Mouse (Mus musculus) small intestine, adult 2 months (tissue): ENCODE data around the gene Stat5b. TPM values are rescaled to one million over a fixed set of nuclear protein-coding genes. Genes with fewer than 3 reads are reported as not detected.
"Not testable (repeated sequence)": the region's sequence is repeated elsewhere in the genome, so short reads cannot be mapped to it uniquely, and the experiment has no call there.

Experiments used
- H3K27ac ChIP-seq: fragments of 200-500 bp; 2 replicates; pipeline ENCODE4 v1.5.1; 2012; ENCODE audit warnings: low read depth, low read length, control low read depth, inconsistent platforms; ENCODE audit not compliant: insufficient read depth
- H3K27me3 ChIP-seq: fragments of 200-500 bp; 2 replicates; pipeline ENCODE4 v1.6.1; 2012; ENCODE audit warnings: mild to moderate bottlenecking, moderate library complexity, low read length, inconsistent platforms; ENCODE audit not compliant: control insufficient read depth, insufficient read depth
- H3K36me3 ChIP-seq: fragments of 200-500 bp; 2 replicates; pipeline ENCODE4 v1.6.1; 2012; ENCODE audit warnings: mild to moderate bottlenecking, low read length, control low read depth, inconsistent platforms; ENCODE audit not compliant: control insufficient read depth, insufficient read depth
- H3K4me1 ChIP-seq: fragments of 200-500 bp; 2 replicates; pipeline ENCODE4 v1.6.1; 2012; ENCODE audit warnings: low read length, inconsistent platforms, mixed read lengths; ENCODE audit not compliant: control insufficient read depth, insufficient read depth, insufficient read length
- H3K4me3 ChIP-seq: fragments of 200-500 bp; 2 replicates; pipeline ENCODE4 v1.5.1; 2012; ENCODE audit warnings: low read depth, mild to moderate bottlenecking, control low read depth, inconsistent platforms, low read length, moderate library complexity
- CTCF ChIP-seq: fragments of 200-500 bp; IDR thresholded peaks from 2 replicates; pipeline ENCODE4 v1.5.1; 2012; ENCODE audit warnings: low read depth, mild to moderate bottlenecking, control low read depth, inconsistent platforms, low read length, moderate library complexity, mixed read lengths; ENCODE audit not compliant: insufficient replicate concordance, insufficient read length; ENCODE audit errors: extremely low read depth
- POLR2A ChIP-seq: fragments of 200-500 bp; IDR thresholded peaks from 2 replicates; pipeline ENCODE4 v1.6.1; 2012; ENCODE audit warnings: low read depth, mild to moderate bottlenecking, control low read depth, inconsistent platforms, low read length, moderate library complexity
- WGBS: fragments of 180-500 bp; shearing (Covaris S2); methylation state at CpG from one replicate; pipeline ENCODE4 v1.1.7; 2018; 5-methylcytosine and 5-hydroxymethylcytosine counted together
- polyA plus RNA-seq: library from polyadenylated mRNA; depleted of rRNA; stranded (reverse); fragments of >200 nt; gene quantifications from 2 replicates; pipeline ENCODE4 v1.2.3, GENCODE M21; 2012

The Stat5b gene
- polyA plus RNA-seq, 1 experiment, result 9.6 TPM

- H3K36me3 ChIP-seq, result peaks cover 23% of the 10 kb centered on the region
- H3K4me3 ChIP-seq, result no peak overlapping the region
- WGBS, result 79% methylated on average over 20 of the region's 20 CpGs
- H3K4me1 ChIP-seq, result no peaks in the 10 kb centered on the region; the same call in 1 of the 2 replicates
- no peak overlapping the region for H3K27ac ChIP-seq
- TF ChIP-seq CTCF (no peak), POLR2A (no peak)
- H3K27me3 ChIP-seq, result no peaks in the 10 kb centered on the region
These were observed 43.9 kb downstream of the Stat5b start for GRCm38 (mm10) chr11:100806380-100807305.

- Histone ChIP-seq H3K4me1 (no peaks in the 10 kb centered on the region; the same call in 1 of the 2 replicates), H3K27me3 (no peaks in the 10 kb centered on the region), H3K36me3 (peaks cover 33% of the 10 kb centered on the region), H3K27ac (no peak overlapping the region), H3K4me3 (no peak overlapping the region)
- no peak for TF ChIP-seq CTCF
- TF ChIP-seq POLR2A, result no peak
- WGBS, result 79% methylated on average over 7 of the region's 7 CpGs
These were observed 45.0 kb downstream of the Stat5b start for GRCm38 (mm10) chr11:100805535-100805934.

- Histone ChIP-seq H3K36me3 (peaks cover 38% of the 10 kb centered on the region), H3K4me3 (no peak overlapping the region), H3K27me3 (no peaks in the 10 kb centered on the region), H3K4me1 (no peaks in the 10 kb centered on the region; the same call in 1 of the 2 replicates), H3K27ac (no peak overlapping the region)
- TF ChIP-seq POLR2A (no peak), CTCF (no peak)
- 86% methylated on average over 10 of the region's 10 CpGs for WGBS
These were observed 46.1 kb downstream of the Stat5b start for GRCm38 (mm10) chr11:100804409-100804808.

GRCm38 (mm10) chr11:100799426-100799825, 51.1 kb downstream of the Stat5b start:
- Histone ChIP-seq H3K27ac (no peak overlapping the region), H3K36me3 (peaks cover 57% of the 10 kb centered on the region), H3K27me3 (no peaks in the 10 kb centered on the region), H3K4me1 (no peaks in the 10 kb centered on the region), H3K4me3 (no peak overlapping the region)
- TF ChIP-seq CTCF (no peak), POLR2A (no peak)
- 78% methylated on average over 5 of the region's 5 CpGs for WGBS

- WGBS, result 85% methylated on average over 8 of the region's 8 CpGs
- TF ChIP-seq CTCF (no peak), POLR2A (no peak)
- H3K4me3 ChIP-seq, result no peak overlapping the region
- H3K27me3 ChIP-seq, result no peaks in the 10 kb centered on the region
- H3K36me3 ChIP-seq, result peaks cover 38% of the 10 kb centered on the region
- no peak overlapping the region for H3K27ac ChIP-seq
- H3K4me1 ChIP-seq, result peaks cover 2% of the 10 kb centered on the region; the same call in 1 of the 2 replicates
These were observed 53.9 kb downstream of the Stat5b start for GRCm38 (mm10) chr11:100796585-100796984.

GRCm38 (mm10) chr11:100795386-100795785, 55.1 kb downstream of the Stat5b start:
- Histone ChIP-seq H3K27ac (no peak overlapping the region), H3K4me1 (peaks cover 3% of the 10 kb centered on the region; the same call in 1 of the 2 replicates), H3K27me3 (no peaks in the 10 kb centered on the region), H3K4me3 (no peak overlapping the region), H3K36me3 (peaks cover 32% of the 10 kb centered on the region)
- WGBS, result 96% methylated on average over 2 of the region's 2 CpGs
- TF ChIP-seq CTCF (no peak), POLR2A (no peak)

GRCm38 (mm10) chr11:100791457-100792049, 59.0 kb downstream of the Stat5b start:
- Histone ChIP-seq H3K27me3 (no peaks in the 10 kb centered on the region), H3K27ac (no peak overlapping the region), H3K4me3 (no peak overlapping the region), H3K4me1 (peaks cover 3% of the 10 kb centered on the region; the same call in 1 of the 2 replicates), H3K36me3 (peaks cover 39% of the 10 kb centered on the region)
- WGBS, result 72% methylated on average over 2 of the region's 2 CpGs
- TF ChIP-seq CTCF, result no peak
- no peak for TF ChIP-seq POLR2A

GRCm38 (mm10) chr11:100790644-100791043, 59.9 kb downstream of the Stat5b start:
- H3K27me3 ChIP-seq, H3K4me3 ChIP-seq, H3K27ac ChIP-seq, H3K4me1 ChIP-seq: not testable (repeated sequence)
- 88% methylated on average over 9 of the region's 9 CpGs for WGBS
- H3K36me3 ChIP-seq, result peaks cover 37% of the 10 kb centered on the region
